Mouse (Mus musculus) neural tube, embryonic 15.5 days (tissue): ENCODE data around the gene Aspscr1. TPM values are rescaled to one million over a fixed set of nuclear protein-coding genes. Genes with fewer than 3 reads are reported as not detected.
A peak's percentile ranks its signal among the peaks of the same experiment; 100 is the strongest.

Source experiments
- ATAC-seq: fragments of 200-750 bp; cut with Nextera tagmentation; 2 replicates; pipeline ENCODE4 v1.8.0; 2017; ENCODE audit warnings: mild to moderate bottlenecking, moderate TSS enrichment, moderate library complexity; ENCODE audit not compliant: low FRiP score
- H3K27ac ChIP-seq: fragments of 300-500 bp; sonication (generic); replicated peaks from 2 replicates; pipeline ENCODE4 v1.5.1; 2015; ENCODE audit warnings: mild to moderate bottlenecking, inconsistent platforms
- H3K27me3 ChIP-seq: fragments of 300-500 bp; sonication (generic); replicated peaks from 2 replicates; pipeline ENCODE4 v1.6.1; 2015; ENCODE audit warnings: inconsistent platforms
- H3K36me3 ChIP-seq: fragments of 300-500 bp; sonication (generic); 2 replicates; pipeline ENCODE4 v1.6.1; 2015; ENCODE audit warnings: inconsistent platforms
- H3K4me1 ChIP-seq: fragments of 300-500 bp; sonication (generic); 2 replicates; pipeline ENCODE4 v1.6.1; 2015; ENCODE audit warnings: inconsistent platforms
- H3K4me2 ChIP-seq: fragments of 300-500 bp; sonication (generic); 2 replicates; pipeline ENCODE4 v1.6.1; 2015; ENCODE audit warnings: inconsistent platforms, mild to moderate bottlenecking, moderate library complexity
- H3K4me3 ChIP-seq: fragments of 300-500 bp; sonication (generic); replicated peaks from 2 replicates; pipeline ENCODE4 v1.5.1; 2015; ENCODE audit warnings: mild to moderate bottlenecking, inconsistent platforms
- H3K9ac ChIP-seq: fragments of 300-500 bp; sonication (generic); replicated peaks from 2 replicates; pipeline ENCODE4 v1.6.1; 2015; ENCODE audit warnings: mild to moderate bottlenecking, inconsistent platforms
- H3K9me3 ChIP-seq: fragments of 300-500 bp; sonication (generic); replicated peaks from 2 replicates; pipeline ENCODE4 v1.6.1; 2016; ENCODE audit warnings: inconsistent platforms
- WGBS: fragments of 180-500 bp; shearing (Covaris S2); methylation state at CpG from one replicate; pipeline ENCODE4 v1.1.7; 2015; ENCODE audit warnings: mixed read lengths; 5-methylcytosine and 5-hydroxymethylcytosine counted together
- polyA plus RNA-seq: library from polyadenylated mRNA; unstranded; fragments of >200 nt; fragmentation: Nextera tagmentation; extraction: Ambion mirVana; gene quantifications from 2 replicates; pipeline ENCODE4 v1.2.1, GENCODE M21; 2015

The Aspscr1 gene
- 144 and 148 TPM in 2 replicates for polyA plus RNA-seq

DNA sequence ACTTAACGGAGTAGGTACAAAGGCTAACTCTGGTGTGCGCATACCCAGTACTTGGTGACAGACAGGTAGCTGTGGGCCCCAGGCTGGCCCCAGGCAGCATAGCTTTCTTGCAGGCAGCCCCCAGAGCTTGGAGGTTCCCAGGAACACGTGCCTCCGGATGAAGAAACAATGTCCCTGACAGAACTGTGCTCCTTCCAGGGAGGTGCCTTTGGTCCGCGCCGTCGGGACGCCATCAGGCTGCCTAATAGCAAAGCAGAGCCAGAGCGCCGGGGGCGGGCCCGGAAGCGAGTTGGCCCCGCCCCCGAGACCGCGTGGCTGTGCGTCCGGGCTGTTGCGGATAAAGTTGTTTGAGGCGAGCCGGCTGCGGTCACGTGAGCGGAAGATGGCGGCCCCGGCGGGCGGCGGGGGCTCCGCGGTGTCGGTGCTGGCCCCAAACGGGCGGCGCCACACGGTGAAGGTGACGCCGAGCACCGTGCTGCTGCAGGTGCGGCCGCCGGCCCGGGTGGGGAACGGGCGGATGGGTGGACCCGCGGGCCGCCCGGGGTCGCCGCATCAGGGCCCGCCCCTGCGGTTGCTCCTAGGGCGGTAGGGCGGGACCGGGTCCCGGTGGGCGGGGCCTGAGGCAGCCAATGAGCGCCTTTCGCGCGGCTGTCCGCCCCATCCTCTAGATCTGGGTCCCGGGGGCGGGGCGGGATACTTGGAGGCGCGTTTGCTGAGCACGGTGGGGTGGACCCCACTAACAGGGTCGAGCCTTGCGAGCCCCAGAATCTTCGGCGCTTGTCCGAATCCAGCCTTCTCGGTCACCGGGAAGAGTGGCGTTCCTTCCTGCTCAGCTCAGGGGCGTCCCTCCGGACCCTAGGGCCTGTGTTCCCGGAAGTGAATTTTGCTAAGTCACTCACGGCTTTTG is at the start of gene Aspscr1:
TSS of gene Aspscr1 (plus strand) at position 287 of the 907 bp plus-strand sequence.
- H3K27me3 ChIP-seq, result no peaks in the 10 kb centered on the region
- H3K9me3 ChIP-seq, result no peaks in the 10 kb centered on the region
- ATAC-seq, result peak; percentile 98
- peak within 1 kb of the TSS; percentile 96 for H3K27ac ChIP-seq
- H3K36me3 ChIP-seq, result peaks cover 13% of the 10 kb centered on the region
- H3K9ac ChIP-seq, result peak within 1 kb of the TSS; percentile 88
- H3K4me2 ChIP-seq, result peak within 1 kb of the TSS; percentile 79
- H3K4me3 ChIP-seq, result peak within 1 kb of the TSS; percentile 83
- 1% methylated on average over 83 of the region's 83 CpGs for WGBS
- H3K4me1 ChIP-seq, result peaks cover 25% of the 10 kb centered on the region

DNA sequence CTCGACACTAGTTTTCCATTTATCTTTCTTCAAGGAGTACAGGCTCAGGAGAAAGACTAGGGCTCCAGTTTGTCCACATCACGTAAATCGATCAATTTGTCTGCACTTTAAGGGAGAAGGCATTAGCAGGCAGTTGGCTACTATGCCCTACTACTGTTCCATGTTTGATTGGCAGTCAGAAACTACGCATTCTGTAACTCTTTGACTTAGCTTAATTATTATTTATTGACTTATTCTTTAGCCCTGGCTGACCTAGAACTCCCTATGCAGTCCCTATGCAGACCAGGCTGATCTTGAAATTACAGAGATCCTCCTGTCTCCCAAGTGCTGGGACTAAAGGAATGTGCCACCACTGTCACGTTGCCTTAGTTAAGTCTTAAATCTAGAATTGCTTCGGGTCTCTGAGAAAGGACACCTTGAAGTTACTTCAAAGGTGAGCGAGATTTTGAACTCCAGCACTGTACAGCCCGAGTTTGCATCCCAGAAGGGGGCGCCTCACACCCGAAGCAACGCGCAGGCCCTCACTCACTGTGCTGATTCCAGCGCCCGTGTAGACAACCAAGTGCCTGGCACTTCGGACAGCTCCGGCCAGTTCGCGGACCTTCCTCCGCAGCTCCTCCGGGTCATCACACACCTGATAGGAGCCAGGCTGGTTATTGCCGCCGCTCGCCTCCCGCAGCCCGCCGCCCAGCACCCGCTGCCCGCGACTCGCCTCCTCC is 48.7 kb upstream of the Aspscr1 start:
- no peaks in the 10 kb centered on the region for H3K9me3 ChIP-seq
- ATAC-seq, result peak; percentile 60; the same call in 1 of the 2 replicates
- peaks cover 50% of the 10 kb centered on the region for H3K36me3 ChIP-seq
- peak overlapping the region; percentile 84 for H3K27ac ChIP-seq
- peaks cover 29% of the 10 kb centered on the region for H3K4me1 ChIP-seq
- WGBS, result 12% methylated on average over 30 of the region's 30 CpGs
- H3K4me2 ChIP-seq, result peak overlapping the region; percentile 94
- no peaks in the 10 kb centered on the region for H3K27me3 ChIP-seq
- H3K4me3 ChIP-seq, result peak overlapping the region; percentile 72
- peak overlapping the region; percentile 65 for H3K9ac ChIP-seq

DNA sequence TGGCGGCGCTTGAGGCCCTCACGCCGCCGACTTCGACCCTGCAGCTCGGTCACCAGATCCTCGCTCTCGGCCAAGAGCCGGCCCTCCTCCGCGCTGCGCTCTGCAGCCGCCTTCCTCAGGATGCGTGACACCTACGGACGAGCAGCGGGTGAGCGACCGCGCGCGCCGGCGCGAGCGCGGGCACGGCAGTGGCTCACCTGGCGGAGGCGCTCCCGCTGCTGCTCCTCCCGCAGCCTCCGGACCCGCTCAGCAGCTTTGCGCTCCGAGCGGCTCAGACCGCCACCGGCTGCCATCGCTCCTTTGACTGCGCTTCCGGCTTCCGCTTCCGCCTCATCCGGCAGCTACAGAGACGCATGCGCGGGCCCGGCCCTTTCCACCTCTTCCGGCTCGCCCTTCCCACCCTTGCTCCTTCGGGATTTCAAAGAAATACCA is 48.1 kb upstream of the Aspscr1 start:
- Histone ChIP-seq H3K27me3 (no peaks in the 10 kb centered on the region), H3K4me1 (peaks cover 34% of the 10 kb centered on the region), H3K4me2 (peak overlapping the region; percentile 94), H3K9ac (peak overlapping the region; percentile 65), H3K9me3 (no peaks in the 10 kb centered on the region), H3K4me3 (peak overlapping the region; percentile 72), H3K27ac (peak overlapping the region; percentile 84), H3K36me3 (peaks cover 52% of the 10 kb centered on the region)
- peak; percentile 87 for ATAC-seq
- under 1% methylated on average over 53 of the region's 53 CpGs for WGBS

DNA sequence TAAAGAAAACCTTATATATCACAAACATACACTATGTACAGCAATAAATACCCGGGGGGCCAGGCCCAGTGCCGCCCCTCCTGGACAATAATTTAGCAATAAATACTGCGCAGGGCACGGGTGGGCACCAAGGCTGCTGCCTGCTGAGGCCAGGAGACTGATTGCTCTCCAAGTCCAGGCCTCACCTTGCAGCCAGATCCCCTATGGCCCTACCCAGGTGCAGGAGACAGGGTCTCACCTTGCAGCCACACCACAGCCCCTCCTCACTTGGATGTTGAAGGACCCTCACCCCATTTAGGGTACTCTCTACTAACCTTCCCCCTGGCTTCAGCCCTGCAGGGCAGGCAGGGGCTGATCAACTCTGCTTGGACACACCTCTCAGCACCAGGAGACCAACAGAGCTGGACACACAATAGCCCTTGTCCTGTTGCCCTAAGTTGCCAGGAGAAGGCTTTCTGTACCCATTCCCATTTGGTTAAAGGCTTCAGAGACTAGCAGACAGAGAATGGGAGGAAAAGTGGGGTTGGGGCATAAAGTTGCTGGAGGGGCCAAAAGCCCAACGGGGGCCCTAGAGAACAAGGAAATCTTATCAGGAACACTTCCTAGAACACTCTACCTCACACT is 47.5 kb upstream of the Aspscr1 start, which contains the start of gene Sirt7:
TSS of gene Sirt7 (minus strand) at position 89 of the 624 bp plus-strand sequence.
- Histone ChIP-seq H3K27ac (peak within 1 kb of the TSS; percentile 84), H3K9ac (peak within 1 kb of the TSS; percentile 65), H3K4me3 (peak within 1 kb of the TSS; percentile 72), H3K36me3 (peaks cover 46% of the 10 kb centered on the region), H3K27me3 (no peaks in the 10 kb centered on the region), H3K4me2 (peak within 1 kb of the TSS; percentile 94), H3K9me3 (no peaks in the 10 kb centered on the region), H3K4me1 (peaks cover 40% of the 10 kb centered on the region)
- WGBS, result 18% methylated on average over 5 of the region's 5 CpGs
- ATAC-seq, result peak; percentile 43

DNA sequence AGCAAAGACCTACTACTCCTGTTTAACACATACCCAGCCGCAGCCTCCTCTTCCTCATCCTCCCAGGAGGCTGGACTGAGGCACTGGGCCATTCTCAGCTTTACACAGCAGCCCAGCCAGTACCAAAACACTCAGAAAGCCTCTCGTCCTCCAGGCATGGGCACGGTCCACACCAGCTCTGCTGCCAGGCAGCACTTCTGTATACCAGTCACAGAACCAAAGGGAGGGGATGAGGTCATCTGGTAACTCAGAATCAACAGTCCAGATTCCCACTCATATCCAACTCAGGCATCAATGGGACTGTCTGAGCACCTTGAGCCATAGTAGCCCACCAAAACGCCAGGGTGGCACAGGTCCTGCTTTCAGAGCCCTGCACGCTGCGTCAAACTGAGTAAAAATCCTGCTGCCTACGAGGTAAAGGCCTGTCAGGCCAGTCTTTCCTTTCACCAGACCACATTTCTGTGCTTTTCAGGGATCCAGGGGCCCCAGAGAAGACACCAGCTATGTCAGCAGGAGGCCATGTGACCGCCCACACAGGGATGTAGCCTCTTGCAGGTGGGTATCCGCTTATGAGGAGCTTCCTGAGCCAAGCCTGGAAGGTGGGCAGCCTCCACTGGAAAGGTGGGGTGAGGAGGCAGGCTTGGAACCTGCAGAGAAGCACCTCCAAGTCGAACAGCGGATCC is 45.8 kb upstream of the Aspscr1 start:
- 93% methylated on average over 11 of the region's 11 CpGs for WGBS
- Histone ChIP-seq H3K9ac (no peak overlapping the region), H3K9me3 (no peaks in the 10 kb centered on the region), H3K4me3 (no peak overlapping the region), H3K36me3 (peaks cover 30% of the 10 kb centered on the region), H3K27me3 (no peaks in the 10 kb centered on the region), H3K27ac (no peak overlapping the region), H3K4me2 (no peak overlapping the region), H3K4me1 (peaks cover 57% of the 10 kb centered on the region)
- no peak for ATAC-seq

DNA sequence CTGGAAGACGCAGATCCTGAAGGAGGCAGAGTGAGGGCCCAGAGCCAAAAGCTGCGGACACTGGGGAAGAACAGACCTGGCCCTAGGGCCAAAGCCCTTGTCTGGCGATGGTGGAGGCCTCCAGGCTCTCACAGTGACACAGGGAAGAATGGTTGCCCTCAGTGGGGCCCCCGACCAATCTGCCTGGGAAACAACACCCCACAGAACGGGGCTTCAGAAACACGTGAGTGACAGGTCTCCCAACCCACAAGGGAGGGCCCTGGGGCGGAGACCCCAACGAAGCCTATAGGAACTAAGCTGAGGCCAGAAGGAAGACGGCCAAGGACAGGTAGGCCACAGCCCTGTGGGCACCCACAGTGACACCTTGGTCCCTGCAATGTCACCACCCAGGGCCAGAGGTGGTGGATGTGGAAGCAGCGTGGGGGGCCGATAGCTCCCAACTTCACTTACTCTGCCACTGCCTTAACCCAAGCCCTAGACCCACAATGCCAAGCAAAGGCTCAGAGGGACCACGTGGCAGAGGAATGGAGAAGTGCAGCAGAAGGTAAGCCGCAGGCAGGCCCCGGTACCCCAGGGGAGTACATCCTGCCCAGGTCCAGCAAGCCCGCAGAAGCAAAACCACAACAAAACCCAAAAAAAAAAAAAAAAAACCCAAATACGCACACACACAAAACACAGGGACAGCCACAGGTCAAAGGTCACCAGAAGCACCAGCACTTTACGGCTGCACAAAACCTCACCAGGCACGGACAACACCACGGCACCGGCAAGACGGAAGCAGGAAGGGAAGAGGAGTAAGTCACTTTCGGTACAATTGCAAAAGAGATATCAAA is 45.1 kb upstream of the Aspscr1 start:
- no peak for ATAC-seq
- WGBS, result 79% methylated on average over 22 of the region's 22 CpGs

DNA sequence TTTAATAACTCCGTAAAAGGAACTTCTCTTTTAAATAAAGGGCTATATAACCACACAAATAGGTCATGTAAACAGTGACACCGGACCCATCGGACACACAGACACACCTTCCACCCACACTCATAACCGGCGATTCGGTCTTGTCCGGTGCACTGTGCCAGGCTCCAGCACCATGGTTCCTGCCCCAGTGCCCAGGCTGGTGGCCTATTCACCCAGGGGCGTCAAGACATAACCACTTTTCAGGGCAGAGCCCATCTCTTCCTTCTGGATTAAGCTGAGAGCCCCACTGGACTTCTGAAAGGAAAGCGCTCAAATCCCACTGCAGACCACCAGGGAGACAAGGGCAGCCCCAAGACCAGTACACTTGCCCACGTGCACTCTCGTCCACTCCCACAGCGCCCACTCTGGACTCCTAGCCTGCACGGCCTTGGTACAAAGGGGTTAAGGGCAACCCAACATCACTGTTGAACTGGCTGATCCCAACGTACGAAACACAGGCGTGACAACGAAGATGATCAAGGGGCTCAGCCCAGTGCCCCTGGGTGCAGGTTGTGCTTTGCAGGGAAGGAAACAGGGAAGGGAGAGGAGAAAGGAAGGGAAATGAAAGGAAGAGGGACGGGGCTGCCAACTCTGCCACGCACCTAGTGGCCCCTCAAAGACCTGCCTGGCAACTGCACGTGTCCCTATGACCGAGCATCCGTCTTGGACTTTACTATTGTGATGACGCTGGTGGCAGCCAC is 44.0 kb upstream of the Aspscr1 start:
- Histone ChIP-seq H3K27ac (no peak overlapping the region), H3K4me1 (peaks cover 61% of the 10 kb centered on the region), H3K27me3 (no peaks in the 10 kb centered on the region), H3K9ac (no peak overlapping the region), H3K4me3 (no peak overlapping the region), H3K36me3 (peaks cover 18% of the 10 kb centered on the region), H3K4me2 (peak overlapping the region; percentile 11; the same call in 1 of the 2 replicates), H3K9me3 (no peaks in the 10 kb centered on the region)
- ATAC-seq, result no peak
- WGBS, result 96% methylated on average over 23 of the region's 23 CpGs

More for the DNA sequence above, 45.1 kb upstream of the Aspscr1 start:
- H3K9me3 ChIP-seq, result no peaks in the 10 kb centered on the region
- H3K4me2 ChIP-seq, result no peak overlapping the region
- no peak overlapping the region for H3K4me3 ChIP-seq
- H3K36me3 ChIP-seq, result peaks cover 24% of the 10 kb centered on the region
- H3K9ac ChIP-seq, result no peak overlapping the region
- H3K4me1 ChIP-seq, result peaks cover 64% of the 10 kb centered on the region
- H3K27me3 ChIP-seq, result no peaks in the 10 kb centered on the region
- no peak overlapping the region for H3K27ac ChIP-seq

DNA sequence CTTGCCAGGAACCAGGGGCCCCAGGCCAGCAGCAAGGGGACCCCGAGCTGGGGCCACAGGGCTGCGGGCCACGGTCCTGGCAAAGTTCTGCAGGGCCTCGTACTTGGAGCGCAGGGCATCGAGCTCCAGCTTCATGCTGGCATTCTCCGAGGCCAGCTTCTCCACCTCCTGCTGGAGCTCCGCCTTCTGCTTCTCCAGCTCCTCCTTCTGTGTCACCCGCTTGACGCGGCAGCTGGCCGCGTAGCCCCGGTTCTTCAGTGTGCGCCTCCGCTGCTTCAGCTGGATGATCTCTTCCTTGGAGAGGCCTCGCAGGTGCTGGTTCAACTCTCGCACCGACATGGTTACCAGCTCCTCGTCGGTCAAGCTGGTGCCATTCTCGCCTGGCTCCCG is 43.4 kb upstream of the Aspscr1 start:
- Histone ChIP-seq H3K9me3 (no peaks in the 10 kb centered on the region), H3K9ac (no peak overlapping the region), H3K36me3 (peaks cover 18% of the 10 kb centered on the region), H3K4me2 (peak overlapping the region; percentile 11), H3K27me3 (no peaks in the 10 kb centered on the region), H3K4me1 (peaks cover 60% of the 10 kb centered on the region), H3K27ac (no peak overlapping the region), H3K4me3 (no peak overlapping the region)
- no peak for ATAC-seq
- WGBS, result 74% methylated on average over 23 of the region's 23 CpGs

DNA sequence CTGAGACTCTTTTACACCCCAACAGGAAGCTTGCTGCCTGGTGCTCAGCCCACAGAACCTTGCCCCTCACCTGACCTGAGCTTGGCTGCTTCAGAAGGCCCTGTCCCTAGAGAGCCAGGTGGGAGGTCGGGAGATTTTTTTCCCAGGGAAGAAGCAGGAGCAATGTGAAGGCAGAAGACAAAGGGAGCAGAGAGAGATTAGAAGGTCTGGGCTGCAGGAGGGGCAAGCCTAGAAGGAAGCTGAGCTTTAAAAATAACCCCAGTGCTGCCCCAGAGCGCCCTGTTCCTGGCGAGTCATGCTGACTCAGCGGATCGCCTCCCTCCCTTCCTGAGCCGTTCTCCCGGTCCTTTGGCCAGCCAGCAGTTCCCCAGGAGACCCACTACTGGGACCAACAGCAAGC is 42.9 kb upstream of the Aspscr1 start:
- Histone ChIP-seq H3K9me3 (no peaks in the 10 kb centered on the region), H3K27me3 (no peaks in the 10 kb centered on the region), H3K27ac (0 out of 2 replicates have a peak overlapping the region, but pooled peaks have one; percentile 2), H3K4me2 (peak overlapping the region; percentile 85), H3K4me1 (peaks cover 61% of the 10 kb centered on the region), H3K9ac (no peak overlapping the region), H3K36me3 (peaks cover 18% of the 10 kb centered on the region), H3K4me3 (no peak overlapping the region)
- 54% methylated on average over 7 of the region's 7 CpGs for WGBS
- ATAC-seq, result no peak

DNA sequence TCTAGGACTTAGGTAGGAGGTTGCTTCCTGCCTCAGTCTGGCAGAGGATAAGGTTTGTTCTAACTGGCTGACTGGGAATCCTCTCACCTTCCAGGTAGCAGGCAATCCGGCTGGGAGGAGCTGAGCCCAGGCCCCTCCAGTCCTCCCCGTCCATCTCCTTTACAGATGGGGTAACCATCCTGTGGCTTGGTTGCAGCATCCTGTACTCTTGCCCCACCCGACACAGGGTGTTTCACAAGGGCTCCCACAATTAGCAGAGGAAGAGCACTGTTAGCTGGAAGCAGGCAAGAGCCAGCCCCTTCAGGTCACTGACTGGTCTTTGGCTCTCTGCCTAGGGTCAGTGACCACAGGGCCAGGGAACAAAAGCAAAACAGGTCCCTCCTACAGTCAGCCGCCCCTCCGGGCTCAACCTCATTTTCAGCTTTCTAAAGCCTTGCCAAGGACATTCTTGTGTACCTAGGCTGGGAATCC is 42.3 kb upstream of the Aspscr1 start:
- ATAC-seq, result no peak
- Histone ChIP-seq H3K36me3 (peaks cover 18% of the 10 kb centered on the region), H3K27me3 (no peaks in the 10 kb centered on the region), H3K27ac (0 out of 2 replicates have a peak overlapping the region, but pooled peaks have one; percentile 2), H3K4me3 (0 out of 2 replicates have a peak overlapping the region, but pooled peaks have one; percentile 1), H3K4me1 (peaks cover 56% of the 10 kb centered on the region), H3K9me3 (no peaks in the 10 kb centered on the region), H3K4me2 (peak overlapping the region; percentile 85), H3K9ac (no peak overlapping the region)
- 56% methylated on average over 5 of the region's 5 CpGs for WGBS
